Mouse (Mus musculus): Measurements from ENCODE around the gene Fam178b.

- no peak for TF ChIP-seq CTCF (IDR thresholded peaks at IDR 0.05; ENCODE audit: low read depth)
- no peak for TF ChIP-seq EP300 (optimal IDR thresholded peaks at IDR 0.05)
Measured at GRCm38 (mm10) chr1:36529875-36530274, 153.1 kb downstream of the Fam178b start.
